Mouse (Mus musculus) midbrain, embryonic 15.5 days (tissue): ENCODE results near the gene Gm47791. TPM values are rescaled to one million over a fixed set of nuclear protein-coding genes. Genes with fewer than 3 reads are reported as not detected.
A peak's percentile ranks its signal among the peaks of the same experiment; 100 is the strongest.

Source experiments
- ATAC-seq: fragments of 200-750 bp; cut with Nextera tagmentation; replicated peaks from 2 replicates; pipeline ENCODE4 v1.8.0; 2017; ENCODE audit warnings: moderate TSS enrichment
- H3K27ac ChIP-seq: fragments of 300-500 bp; sonication (generic); 2 replicates; pipeline ENCODE4 v1.5.1; 2015; ENCODE audit warnings: mild to moderate bottlenecking, inconsistent platforms
- H3K27me3 ChIP-seq: fragments of 300-500 bp; sonication (generic); replicated peaks from 2 replicates; pipeline ENCODE4 v1.6.1; 2015; ENCODE audit warnings: inconsistent platforms
- H3K36me3 ChIP-seq: fragments of 300-500 bp; sonication (generic); replicated peaks from 2 replicates; pipeline ENCODE4 v1.6.1; 2015; ENCODE audit warnings: inconsistent platforms
- H3K4me1 ChIP-seq: fragments of 300-500 bp; sonication (generic); 2 replicates; pipeline ENCODE4 v1.6.1; 2015; ENCODE audit warnings: inconsistent platforms
- H3K4me2 ChIP-seq: fragments of 300-500 bp; sonication (generic); 2 replicates; pipeline ENCODE4 v1.6.1; 2015; ENCODE audit warnings: inconsistent platforms, mild to moderate bottlenecking, moderate library complexity
- H3K4me3 ChIP-seq: fragments of 300-500 bp; sonication (generic); 2 replicates; pipeline ENCODE4 v1.5.1; 2015; ENCODE audit warnings: mild to moderate bottlenecking, inconsistent platforms
- H3K9ac ChIP-seq: fragments of 300-500 bp; sonication (generic); 2 replicates; pipeline ENCODE4 v1.6.1; 2015; ENCODE audit warnings: mild to moderate bottlenecking, inconsistent platforms
- H3K9me3 ChIP-seq: fragments of 300-500 bp; sonication (generic); 2 replicates; pipeline ENCODE4 v1.6.1; 2016; ENCODE audit warnings: inconsistent platforms
- WGBS: fragments of 180-500 bp; shearing (Covaris S2); methylation state at CpG from one replicate; pipeline ENCODE4 v1.1.7; 2015; ENCODE audit warnings: mixed read lengths; 5-methylcytosine and 5-hydroxymethylcytosine counted together
- polyA plus RNA-seq: library from polyadenylated mRNA; unstranded; fragments of >200 nt; fragmentation: Nextera tagmentation; extraction: Ambion mirVana; gene quantifications from 2 replicates; pipeline ENCODE4 v1.2.1, GENCODE M21; 2015

Gm47791 gene
- not detected in 2 replicates for polyA plus RNA-seq

DNA sequence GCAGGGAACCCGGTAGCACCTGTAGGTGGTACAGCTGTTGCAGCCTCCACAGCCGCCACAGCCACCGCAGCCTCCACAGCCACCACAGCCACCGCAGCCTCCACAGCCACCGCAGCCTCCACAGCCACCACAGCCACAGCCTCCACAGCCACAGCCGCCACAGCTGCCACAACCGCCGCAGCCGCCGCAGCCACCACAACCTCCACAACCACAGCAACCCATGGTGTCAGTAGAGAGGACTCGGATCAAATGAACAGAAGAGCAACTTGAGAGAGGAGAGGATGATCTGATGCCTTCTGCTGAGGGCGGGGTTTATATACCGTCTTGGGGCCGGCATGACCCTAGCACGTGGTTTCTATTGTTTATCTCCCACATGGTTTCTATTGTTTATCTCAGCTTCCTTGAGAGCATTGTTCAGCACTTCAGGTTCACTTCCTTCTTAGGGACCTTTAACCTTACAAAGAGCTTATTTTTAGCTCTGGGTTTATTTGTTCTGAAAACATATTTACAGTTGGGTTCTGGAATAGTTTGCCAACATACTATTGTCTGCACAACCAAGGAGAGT, at the start of gene Gm47791:
Gene Gm47791 (minus strand): TSS at position 222 of the 565 bp plus-strand sequence.
- Histone ChIP-seq H3K27ac (no peak within 1 kb of the TSS), H3K27me3 (no peaks in the 10 kb centered on the region), H3K9ac (no peak within 1 kb of the TSS), H3K4me3 (no peak within 1 kb of the TSS), H3K36me3 (no peaks in the 10 kb centered on the region), H3K4me1 (no peaks in the 10 kb centered on the region), H3K4me2 (no peak within 1 kb of the TSS), H3K9me3 (no peaks in the 10 kb centered on the region)
- WGBS = 92% methylated on average over 15 of the region's 15 CpGs
- ATAC-seq = no peak; the same call in 1 of the 2 replicates

DNA sequence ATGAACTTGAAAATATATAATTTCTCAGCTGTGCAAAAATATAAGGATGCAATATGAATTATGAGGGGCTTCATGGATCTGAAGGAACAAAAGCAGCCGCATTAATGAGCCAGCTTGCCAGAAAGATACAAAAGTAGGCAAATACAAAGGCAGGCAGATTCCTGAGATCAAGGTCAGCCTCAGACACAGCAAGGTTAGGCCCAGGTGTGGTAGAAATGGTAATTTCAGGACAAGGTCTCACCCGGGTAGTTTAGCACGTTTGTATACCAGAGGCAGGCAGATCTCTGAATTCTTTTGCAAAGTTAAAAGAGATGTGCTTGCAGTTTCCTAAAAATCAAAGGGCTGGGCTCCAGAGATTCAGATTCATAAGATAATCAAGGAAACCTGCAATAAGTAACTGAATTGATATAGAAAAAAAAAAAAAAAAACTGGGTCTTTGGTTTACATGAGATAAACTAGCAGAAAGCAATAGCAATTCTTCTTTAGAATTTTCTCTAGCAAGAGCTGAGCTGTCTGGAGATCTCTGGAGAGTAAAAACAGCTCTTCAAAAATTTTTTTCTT, 49.7 kb upstream of the Gm47791 start:
- no peak overlapping the region for H3K4me3 ChIP-seq
- H3K27ac ChIP-seq = no peak overlapping the region
- H3K4me2 ChIP-seq = no peak overlapping the region
- no peak for ATAC-seq
- H3K9ac ChIP-seq = no peak overlapping the region
- no peaks in the 10 kb centered on the region for H3K36me3 ChIP-seq
- H3K9me3 ChIP-seq = no peaks in the 10 kb centered on the region
- 77% methylated on average over 3 of the region's 3 CpGs for WGBS
- H3K4me1 ChIP-seq = no peaks in the 10 kb centered on the region
- H3K27me3 ChIP-seq = no peaks in the 10 kb centered on the region

DNA sequence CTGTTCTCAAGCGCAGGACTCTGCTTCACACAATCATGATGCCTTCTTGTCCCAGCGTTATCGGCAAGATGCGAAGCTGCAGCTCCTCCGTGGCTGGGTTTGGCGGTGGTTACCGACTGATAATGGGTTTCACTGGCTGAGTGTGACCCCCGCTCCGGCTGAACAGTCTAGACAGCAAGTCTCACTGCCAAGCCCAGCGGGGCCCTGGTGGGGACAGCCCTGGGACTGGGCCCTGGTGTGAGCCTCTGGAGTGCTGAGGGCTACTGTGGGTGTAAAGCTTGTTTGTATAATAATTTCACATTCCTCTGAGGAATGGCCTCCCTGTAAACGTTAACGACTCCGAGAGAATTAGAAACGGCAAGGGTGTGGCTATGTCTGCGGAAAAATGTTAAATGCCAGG, 49.1 kb upstream of the Gm47791 start:
- no peak overlapping the region for H3K27ac ChIP-seq
- no peaks in the 10 kb centered on the region for H3K4me1 ChIP-seq
- ATAC-seq = no peak
- H3K9ac ChIP-seq = no peak overlapping the region
- WGBS = 70% methylated on average over 15 of the region's 15 CpGs
- no peak overlapping the region for H3K4me3 ChIP-seq
- H3K27me3 ChIP-seq = no peaks in the 10 kb centered on the region
- no peaks in the 10 kb centered on the region for H3K36me3 ChIP-seq
- H3K9me3 ChIP-seq = no peaks in the 10 kb centered on the region
- no peak overlapping the region for H3K4me2 ChIP-seq

DNA sequence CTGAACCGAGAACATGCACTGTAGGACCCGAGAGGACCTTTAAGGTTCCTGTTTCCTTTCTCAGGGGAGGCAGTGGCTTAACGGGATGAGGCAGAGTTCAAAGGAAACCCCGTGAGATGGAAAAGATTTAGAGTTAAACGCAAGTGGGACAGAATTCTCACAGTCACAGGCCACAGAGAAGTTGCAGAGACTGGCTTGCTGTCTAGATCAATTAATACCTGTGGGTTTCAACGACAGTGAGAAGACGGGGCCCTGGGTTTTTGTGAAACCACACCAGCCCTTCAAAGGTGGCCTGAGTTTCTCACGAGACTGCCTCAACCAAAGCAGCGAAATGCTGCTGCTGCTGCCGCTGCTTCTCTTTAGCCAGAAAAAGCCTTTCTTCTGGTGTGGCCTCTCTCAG, 48.3 kb upstream of the Gm47791 start:
- Histone ChIP-seq H3K27me3 (no peaks in the 10 kb centered on the region), H3K9me3 (no peaks in the 10 kb centered on the region), H3K27ac (no peak overlapping the region), H3K4me1 (no peaks in the 10 kb centered on the region), H3K36me3 (no peaks in the 10 kb centered on the region), H3K9ac (no peak overlapping the region), H3K4me2 (no peak overlapping the region), H3K4me3 (no peak overlapping the region)
- WGBS = 60% methylated on average over 10 of the region's 10 CpGs
- no peak for ATAC-seq

DNA sequence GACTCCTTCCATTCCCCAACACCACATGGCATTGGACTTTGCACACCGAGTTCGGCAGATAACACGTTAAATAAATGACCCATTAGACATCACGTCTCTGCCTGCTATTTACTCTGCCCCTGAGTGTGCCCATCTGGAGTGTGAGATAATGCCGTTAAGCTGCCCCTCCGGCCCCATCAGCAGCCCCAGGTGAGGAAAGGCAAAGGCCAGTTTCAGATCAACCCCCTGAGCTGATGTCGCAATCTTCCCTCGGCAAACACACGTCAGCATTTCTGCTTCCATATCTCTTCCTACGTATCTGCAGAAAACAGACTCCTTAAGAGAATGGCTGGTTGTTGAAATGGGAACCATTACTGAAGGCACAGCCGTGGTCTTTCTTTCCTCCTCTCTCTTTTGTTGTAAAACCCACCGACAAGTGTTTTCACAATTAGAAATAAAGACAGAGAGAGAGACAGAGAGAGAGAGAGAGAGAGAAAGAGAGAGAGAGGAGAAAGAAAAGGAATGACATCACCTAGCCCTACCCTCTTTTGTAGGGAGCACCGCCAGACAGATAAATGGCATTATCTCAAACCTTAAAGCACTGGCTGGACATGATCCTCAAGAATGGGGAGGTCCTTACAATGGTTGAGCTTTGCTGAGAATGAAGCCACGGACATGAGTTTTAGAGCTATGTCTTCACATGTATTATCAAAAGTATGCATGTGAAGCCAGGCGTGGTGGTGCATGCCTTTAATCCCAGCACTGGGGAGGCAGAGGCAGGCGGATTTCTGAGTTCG, 45.1 kb upstream of the Gm47791 start:
- H3K4me3 ChIP-seq = no peak overlapping the region
- 73% methylated on average over 17 of the region's 17 CpGs for WGBS
- no peaks in the 10 kb centered on the region for H3K27me3 ChIP-seq
- H3K36me3 ChIP-seq = no peaks in the 10 kb centered on the region
- no peaks in the 10 kb centered on the region for H3K9me3 ChIP-seq
- no peak overlapping the region for H3K9ac ChIP-seq
- no peak overlapping the region for H3K4me2 ChIP-seq
- H3K4me1 ChIP-seq = no peaks in the 10 kb centered on the region
- H3K27ac ChIP-seq = no peak overlapping the region
- ATAC-seq = 0 out of 2 replicates have a peak, but pooled peaks have one; percentile 50

DNA sequence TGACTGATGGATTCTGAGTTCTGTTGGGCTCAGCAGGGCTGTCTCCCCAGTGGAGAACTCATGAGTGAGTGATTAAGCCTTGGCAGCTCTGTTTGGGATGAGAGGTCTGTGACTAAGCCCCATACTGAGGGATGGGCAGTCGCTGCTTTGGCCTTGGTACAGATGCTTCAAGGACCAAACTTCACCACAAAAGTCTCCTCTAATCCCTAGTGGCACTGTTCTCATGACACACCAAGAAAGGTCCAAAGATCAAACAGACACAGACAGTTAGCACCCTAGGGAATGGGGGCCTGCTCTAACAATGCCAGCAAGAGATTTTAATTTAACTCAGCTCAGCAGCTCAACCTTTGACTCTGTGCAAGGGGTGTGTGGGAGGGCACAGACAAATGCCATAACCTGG, 40.7 kb upstream of the Gm47791 start:
- no peak overlapping the region for H3K27ac ChIP-seq
- H3K27me3 ChIP-seq = no peaks in the 10 kb centered on the region
- WGBS = 60% methylated on average over 1 of the region's 1 CpGs
- no peak for ATAC-seq
- no peaks in the 10 kb centered on the region for H3K36me3 ChIP-seq
- no peaks in the 10 kb centered on the region for H3K4me1 ChIP-seq
- H3K9me3 ChIP-seq = no peaks in the 10 kb centered on the region
- H3K4me3 ChIP-seq = no peak overlapping the region
- no peak overlapping the region for H3K4me2 ChIP-seq
- H3K9ac ChIP-seq = no peak overlapping the region

DNA sequence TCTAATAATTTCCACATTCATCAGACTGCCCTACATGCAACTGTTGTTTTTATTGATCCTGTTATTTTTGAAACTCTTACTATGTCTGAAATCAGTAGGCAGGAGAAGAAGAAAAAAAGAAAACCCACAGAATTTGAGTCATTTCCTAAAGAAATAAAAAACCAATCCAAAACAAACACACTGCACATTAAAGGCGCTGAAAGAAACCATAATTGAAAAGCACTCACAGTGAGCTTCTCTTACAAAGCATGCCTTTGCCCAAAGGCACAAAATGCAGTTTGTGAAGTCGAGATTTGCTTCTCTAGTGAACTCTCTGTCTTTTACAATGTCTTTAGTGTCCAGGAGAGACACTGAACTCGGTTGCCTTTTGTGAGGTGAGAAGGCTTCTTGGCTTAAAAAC, 37.5 kb upstream of the Gm47791 start:
- Histone ChIP-seq H3K36me3 (no peaks in the 10 kb centered on the region), H3K4me2 (no peak overlapping the region), H3K9ac (no peak overlapping the region), H3K9me3 (no peaks in the 10 kb centered on the region), H3K27me3 (no peaks in the 10 kb centered on the region), H3K4me3 (no peak overlapping the region), H3K27ac (no peak overlapping the region), H3K4me1 (no peaks in the 10 kb centered on the region)
- ATAC-seq = no peak
- 61% methylated on average over 3 of the region's 3 CpGs for WGBS

DNA sequence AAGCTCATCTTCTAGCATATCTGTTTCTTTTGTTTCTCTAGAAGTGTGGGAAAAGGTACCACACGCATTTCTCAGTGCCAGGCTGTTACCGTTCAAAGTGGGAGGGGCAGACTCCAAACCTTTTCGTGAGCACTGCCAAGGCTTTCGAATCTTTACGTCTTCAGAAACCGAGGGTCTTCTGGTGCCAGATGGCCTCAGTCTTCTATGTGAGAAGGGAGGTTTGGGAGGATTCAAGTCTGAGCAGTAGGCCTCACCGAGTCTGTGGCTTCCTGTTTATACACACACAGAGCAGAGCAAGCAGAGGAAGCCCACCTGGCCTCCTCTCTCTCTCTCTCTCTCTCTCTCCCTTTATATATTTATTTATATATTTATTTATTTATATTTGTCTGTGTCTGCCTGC, 36.2 kb upstream of the Gm47791 start:
- Histone ChIP-seq H3K27ac (no peak overlapping the region), H3K4me2 (no peak overlapping the region), H3K4me3 (no peak overlapping the region), H3K9me3 (no peaks in the 10 kb centered on the region), H3K36me3 (no peaks in the 10 kb centered on the region), H3K4me1 (no peaks in the 10 kb centered on the region), H3K27me3 (no peaks in the 10 kb centered on the region), H3K9ac (no peak overlapping the region)
- ATAC-seq = no peak
- WGBS = 86% methylated on average over 7 of the region's 7 CpGs

DNA sequence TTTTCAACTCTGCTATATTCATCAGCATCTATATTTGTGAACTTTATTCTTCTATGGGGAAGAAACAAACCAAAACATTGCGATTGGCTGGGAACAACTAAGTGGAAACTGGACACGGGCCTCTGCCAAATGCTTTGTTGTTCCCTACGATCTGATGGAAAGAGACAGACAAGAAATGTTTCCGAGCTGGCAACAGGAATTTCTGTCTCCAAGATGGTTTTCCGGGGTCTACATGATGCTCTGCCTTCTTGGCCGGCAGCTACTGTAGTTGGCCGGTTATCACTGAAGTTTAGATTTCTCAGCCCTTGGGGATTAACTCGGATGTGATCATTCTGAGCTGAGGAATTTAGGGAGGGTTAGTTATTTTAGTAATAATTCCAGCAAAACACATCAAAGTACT, 35.3 kb upstream of the Gm47791 start:
- Histone ChIP-seq H3K9ac (no peak overlapping the region), H3K4me1 (no peaks in the 10 kb centered on the region), H3K36me3 (no peaks in the 10 kb centered on the region), H3K27ac (no peak overlapping the region), H3K9me3 (no peaks in the 10 kb centered on the region), H3K4me2 (no peak overlapping the region), H3K4me3 (no peak overlapping the region), H3K27me3 (no peaks in the 10 kb centered on the region)
- WGBS = 76% methylated on average over 8 of the region's 8 CpGs
- ATAC-seq = no peak

DNA sequence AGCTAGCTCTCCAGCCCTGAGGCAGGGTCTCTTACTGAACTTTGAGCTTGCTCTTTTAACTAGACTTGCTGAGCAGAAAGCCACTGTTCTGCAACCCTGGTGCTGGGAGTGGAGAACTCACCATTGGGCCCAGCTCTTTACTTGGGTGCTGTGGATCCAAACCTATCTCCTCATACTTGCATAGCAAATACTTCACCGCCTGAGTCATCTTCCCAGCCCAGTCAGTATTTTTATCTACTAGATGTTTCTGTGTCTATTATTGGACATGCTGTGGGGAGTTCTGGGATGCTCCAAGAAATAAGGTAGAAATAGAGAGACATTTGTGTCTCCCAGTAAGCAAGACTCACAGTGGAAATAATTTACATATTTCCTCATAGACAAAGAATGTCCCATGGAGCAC, 33.0 kb upstream of the Gm47791 start:
- Histone ChIP-seq H3K9me3 (no peaks in the 10 kb centered on the region), H3K27ac (no peak overlapping the region), H3K4me1 (no peaks in the 10 kb centered on the region), H3K4me2 (no peak overlapping the region), H3K36me3 (no peaks in the 10 kb centered on the region), H3K9ac (no peak overlapping the region), H3K27me3 (no peaks in the 10 kb centered on the region), H3K4me3 (no peak overlapping the region)
- WGBS = 94% methylated on average over 1 of the region's 1 CpGs
- ATAC-seq = no peak

DNA sequence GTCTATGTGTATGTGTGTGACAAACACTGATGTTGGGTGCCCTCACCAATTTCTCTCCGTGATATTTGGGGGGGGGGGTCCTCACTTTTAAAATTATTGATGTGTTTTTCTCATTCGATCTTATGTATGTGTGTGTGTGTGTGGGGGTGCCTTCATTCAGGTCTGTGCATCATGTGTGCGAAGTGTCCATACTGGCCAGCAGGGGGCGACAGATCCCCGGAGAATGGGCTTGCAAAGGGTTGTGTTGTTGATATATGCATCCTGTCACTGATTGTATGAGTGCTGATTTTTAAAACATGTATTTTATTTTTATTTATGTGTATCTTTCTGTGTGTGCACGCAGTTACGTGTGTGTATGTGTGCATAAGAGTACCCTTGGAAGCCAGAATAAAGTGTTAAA, 32.6 kb upstream of the Gm47791 start:
- ATAC-seq = no peak
- H3K9me3 ChIP-seq = no peaks in the 10 kb centered on the region
- H3K27ac ChIP-seq = no peak overlapping the region
- H3K4me3 ChIP-seq = no peak overlapping the region
- H3K9ac ChIP-seq = no peak overlapping the region
- no peaks in the 10 kb centered on the region for H3K4me1 ChIP-seq
- no peaks in the 10 kb centered on the region for H3K36me3 ChIP-seq
- H3K4me2 ChIP-seq = no peak overlapping the region
- WGBS = 75% methylated on average over 7 of the region's 7 CpGs
- no peaks in the 10 kb centered on the region for H3K27me3 ChIP-seq

DNA sequence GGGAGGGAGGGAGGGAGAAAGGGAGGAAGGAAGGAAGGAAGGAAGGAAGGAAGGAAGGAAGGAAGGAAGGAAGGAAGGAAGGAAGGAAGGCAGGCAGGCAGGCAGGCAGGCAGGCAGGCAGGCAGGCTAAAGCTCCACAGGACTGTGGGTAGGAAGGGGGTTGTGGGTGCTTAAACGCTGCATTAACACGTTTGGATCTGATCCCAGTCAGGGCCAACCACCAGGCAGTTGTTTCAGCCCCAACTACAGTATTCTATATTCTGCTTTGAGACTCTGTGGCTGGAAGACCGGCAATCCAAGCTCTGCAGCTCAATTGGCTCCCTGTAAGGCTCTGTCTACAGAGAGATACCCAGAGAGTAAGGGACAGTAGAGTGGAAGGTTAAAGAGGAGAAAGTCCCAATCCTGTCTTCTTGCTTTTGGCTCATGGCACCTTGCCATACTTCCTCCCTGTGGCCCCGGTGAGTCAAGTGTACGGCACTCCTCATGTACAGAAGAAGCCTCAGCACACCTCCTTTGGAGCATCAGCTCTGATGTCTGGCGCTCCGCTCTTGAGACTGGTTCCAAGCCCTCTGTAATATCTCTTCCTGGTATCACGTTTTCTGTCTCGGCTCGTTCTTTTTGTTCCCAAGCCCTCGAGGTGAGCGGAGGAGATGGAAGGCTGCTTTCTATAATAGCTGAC, 30.2 kb upstream of the Gm47791 start:
- 75% methylated on average over 12 of the region's 12 CpGs for WGBS
- Histone ChIP-seq H3K9me3 (no peaks in the 10 kb centered on the region), H3K36me3 (no peaks in the 10 kb centered on the region), H3K27me3 (no peaks in the 10 kb centered on the region), H3K9ac (no peak overlapping the region), H3K4me1 (no peaks in the 10 kb centered on the region), H3K27ac (no peak overlapping the region), H3K4me3 (no peak overlapping the region), H3K4me2 (no peak overlapping the region)
- ATAC-seq = no peak
